17 mouse cellular contexts compared by ENCODE assay signal in genomic region chr14:14842734-14843530, GRCm38 (mm10). TPM values are rescaled to one million over a fixed set of nuclear protein-coding genes. Genes with fewer than 3 reads are reported as not detected.
DNase-seq lines count a peak whose midpoint lies in the region; ATAC-seq and TF ChIP-seq lines count a peak whose summit lies in the region.
"Had no signal": no experiment of that assay in that cellular context is flagged by ENCODE, and none has a peak within 500 bp of the region (broad histone marks: within the 10 kb centered on the region; RNA-seq: fewer than 3 reads in every experiment).

No protein-coding gene starts in this region.

- no peak for ATAC-seq in kidney, embryonic 14.5 days (ENCODE audit: low FRiP score, low TSS enrichment)
- peak; percentile 36; the same call in 1 of the 2 replicates for ATAC-seq in intestine, embryonic 16.5 days
- no peak for ATAC-seq in forebrain, embryonic 14.5 days
- ATAC-seq: liver, postnatal 0 days had no signal

- no peak overlapping the region for H3K9ac ChIP-seq in kidney, embryonic 14.5 days (ENCODE audit: low read depth, low read length)
- no peak overlapping the region for H3K9ac ChIP-seq in intestine, embryonic 16.5 days (ENCODE audit: low read depth, low read length)
- no peak overlapping the region for H3K9ac ChIP-seq in forebrain, embryonic 14.5 days (ENCODE audit: low read length)
- H3K9ac ChIP-seq: liver, postnatal 0 days had no signal

- no peak overlapping the region for H3K4me2 ChIP-seq in kidney, embryonic 14.5 days (replicated peaks; ENCODE audit: low read depth, low read length)
- no peak overlapping the region for H3K4me2 ChIP-seq in intestine, embryonic 16.5 days (ENCODE audit: low read depth, low read length)
- peak overlapping the region; percentile 44 for H3K4me2 ChIP-seq in myocyte (ENCODE audit: low read depth)
- no peak overlapping the region for H3K4me2 ChIP-seq in forebrain, embryonic 14.5 days (ENCODE audit: low read length)
- H3K4me2 ChIP-seq: midbrain, embryonic 11.5 days had no signal

- H3K79me2 ChIP-seq in myocyte (ENCODE audit: control insufficient read depth, insufficient read depth), result no peaks in the 10 kb centered on the region

- WGBS in kidney, adult 2 months, result 75% methylated on average over 8 of the region's 8 CpGs
- 75% methylated on average over 8 of the region's 8 CpGs for WGBS in kidney, embryonic 14.5 days
- 81% methylated on average over 8 of the region's 8 CpGs for WGBS in intestine, embryonic 16.5 days
- WGBS in forebrain, embryonic 14.5 days, result 76% methylated on average over 8 of the region's 8 CpGs

- H3K36me3 ChIP-seq in kidney, adult 2 months (ENCODE audit: control insufficient read depth, insufficient read depth, low read length), result no peaks in the 10 kb centered on the region
- H3K36me3 ChIP-seq in kidney, embryonic 14.5 days (ENCODE audit: control insufficient read depth, insufficient read depth, low read length), result no peaks in the 10 kb centered on the region
- no peaks in the 10 kb centered on the region for H3K36me3 ChIP-seq in intestine, embryonic 16.5 days (ENCODE audit: control insufficient read depth, insufficient read depth, low read length)
- H3K36me3 ChIP-seq in myocyte (ENCODE audit: control insufficient read depth, insufficient read depth), result no peaks in the 10 kb centered on the region
- H3K36me3 ChIP-seq in forebrain, embryonic 14.5 days (ENCODE audit: control insufficient read depth, insufficient read depth, low read length), result no peaks in the 10 kb centered on the region
- H3K36me3 ChIP-seq: forebrain, embryonic 10.5 days had no signal

- no peaks in the 10 kb centered on the region for H3K4me1 ChIP-seq in kidney, adult 2 months (ENCODE audit: control insufficient read depth, insufficient read depth, low read length)
- H3K4me1 ChIP-seq in kidney, embryonic 14.5 days (ENCODE audit: control insufficient read depth, insufficient read depth, low read length), result no peaks in the 10 kb centered on the region
- 0 out of 2 replicates have a peak, but pooled peaks cover 2% of the 10 kb centered on the region for H3K4me1 ChIP-seq in intestine, embryonic 16.5 days (ENCODE audit: control insufficient read depth, insufficient read depth, low read length)
- no peaks in the 10 kb centered on the region for H3K4me1 ChIP-seq in forebrain, embryonic 14.5 days (ENCODE audit: control insufficient read depth, insufficient read depth, low read length)
- H3K4me1 ChIP-seq: forebrain, embryonic 10.5 days had no signal

- no peak for TF ChIP-seq POLR2A in kidney, adult 2 months (IDR thresholded peaks at IDR 0.05; ENCODE audit: low read depth, low read length)
- no peak for TF ChIP-seq POLR2A in myocyte (IDR thresholded peaks at IDR 0.05; ENCODE audit: insufficient read length, low read depth)

- no peaks in the 10 kb centered on the region for H3K27me3 ChIP-seq in kidney, adult 2 months (replicated peaks; ENCODE audit: control insufficient read depth, insufficient read depth, low read length)
- no peaks in the 10 kb centered on the region for H3K27me3 ChIP-seq in kidney, embryonic 14.5 days (ENCODE audit: control insufficient read depth, insufficient read depth, low read length)
- H3K27me3 ChIP-seq in intestine, embryonic 16.5 days (replicated peaks; ENCODE audit: control insufficient read depth, insufficient read depth, low read length), result no peaks in the 10 kb centered on the region
- no peaks in the 10 kb centered on the region for H3K27me3 ChIP-seq in myocyte (ENCODE audit: control insufficient read depth, insufficient read depth, insufficient read length)
- H3K27me3 ChIP-seq in forebrain, embryonic 14.5 days (replicated peaks; ENCODE audit: control insufficient read depth, insufficient read depth, low read length), result no peaks in the 10 kb centered on the region

- no peak overlapping the region for H3ac ChIP-seq in myocyte (ENCODE audit: control insufficient read depth, insufficient read length)

- H3K27ac ChIP-seq in kidney, adult 2 months (ENCODE audit: insufficient read depth, low read depth, low read length), result no peak overlapping the region
- H3K27ac ChIP-seq in kidney, embryonic 14.5 days (ENCODE audit: low read depth, low read length), result no peak overlapping the region
- H3K27ac ChIP-seq in intestine, embryonic 16.5 days (ENCODE audit: low read length), result no peak overlapping the region
- no peak overlapping the region for H3K27ac ChIP-seq in forebrain, embryonic 14.5 days (ENCODE audit: low read depth, low read length)
- H3K27ac ChIP-seq: forebrain, embryonic 10.5 days; left cerebral cortex, adult 2 months had no signal

- DNase-seq in kidney, adult 2 months, result peak; percentile 2
- peak; percentile 16 for DNase-seq in adipocyte (ENCODE audit: low spot score)
- DNase-seq in frontal cortex, postnatal 14 days (ENCODE audit: low spot score in 2 of 2), result no peak
- DNase-seq in forebrain, embryonic 14.5 days (ENCODE audit: low spot score), result no peak
- DNase-seq: cerebellum, adult 2 months; embryo, embryonic 11 days; heart, postnatal 36 days; kidney, postnatal 10 days; liver, postnatal 0 days; right cerebral cortex, postnatal 4 days; thymus, postnatal 36 days had no signal

- H3K4me3 ChIP-seq in kidney, adult 2 months (ENCODE audit: insufficient read depth, low read depth, low read length), result no peak overlapping the region
- H3K4me3 ChIP-seq in kidney, embryonic 14.5 days (ENCODE audit: low read length), result no peak overlapping the region
- no peak overlapping the region for H3K4me3 ChIP-seq in intestine, embryonic 16.5 days (ENCODE audit: low read length)
- H3K4me3 ChIP-seq in myocyte, result no peak overlapping the region
- H3K4me3 ChIP-seq in forebrain, embryonic 14.5 days (ENCODE audit: low read depth, low read length), result no peak overlapping the region
- H3K4me3 ChIP-seq: forebrain, embryonic 10.5 days; left cerebral cortex, adult 2 months had no signal

- no peaks in the 10 kb centered on the region for H3K9me3 ChIP-seq in kidney, embryonic 14.5 days (ENCODE audit: control insufficient read depth, low read length)
- H3K9me3 ChIP-seq in intestine, embryonic 16.5 days (ENCODE audit: control insufficient read depth, low read length), result no peaks in the 10 kb centered on the region
- H3K9me3 ChIP-seq in forebrain, embryonic 14.5 days (replicated peaks; ENCODE audit: control insufficient read depth, low read length), result no peaks in the 10 kb centered on the region
- H3K9me3 ChIP-seq: forebrain, embryonic 10.5 days had no signal

- TF ChIP-seq CTCF in kidney, adult 2 months (conservative IDR thresholded peaks at IDR 0.05; ENCODE audit: insufficient read depth, insufficient read length, low read depth, low read length), result no peak

TF ChIP-seq in myocyte, 11 proteins besides CTCF, POLR2A, EP300 and RAD21:
- TF ChIP-seq POLR2AphosphoS2 (IDR thresholded peaks at IDR 0.05; ENCODE audit: insufficient read length, low read depth) (no peak), MYOG (IDR thresholded peaks at IDR 0.05; ENCODE audit: control insufficient read depth in 1 of 3, insufficient read depth in 1 of 3, insufficient read length in 2 of 3, low read depth in 2 of 3) (peak in 2 of 3 experiments; percentile 28 to 62), REST (IDR thresholded peaks at IDR 0.05; ENCODE audit: insufficient read depth, insufficient read length) (no peak), TCF12 (IDR thresholded peaks at IDR 0.05; ENCODE audit: insufficient read depth, poor library complexity, severe bottlenecking) (peak; percentile 40), MYOD1 (IDR thresholded peaks at IDR 0.05; ENCODE audit: control insufficient read depth in 1 of 3, insufficient read length in 2 of 3, low read depth in 2 of 3) (peak in 2 of 3 experiments; percentile 63 to 73), E2F4 (IDR thresholded peaks at IDR 0.05; ENCODE audit: insufficient read depth) (no peak), MAX (IDR thresholded peaks at IDR 0.05; ENCODE audit: low read depth) (no peak)

RNA-seq across cellular contexts. Expression of gene Nek10, which starts 39.7 kb away (rescaled TPM):
- polyA plus RNA-seq in kidney, adult 2 months (2012; rRNA removed), result 0.04 TPM in 1 of 2 replicates, not detected in the other
- polyA plus RNA-seq in kidney, embryonic 14.5 days (2014; fragmentation: Nextera tagmentation; extraction: Ambion mirVana), result 0.01 TPM in 1 of 2 replicates, not detected in the other
- 0.02 TPM in 1 of 2 replicates, not detected in the other for polyA plus RNA-seq in intestine, embryonic 16.5 days (2015; fragmentation: Nextera tagmentation; extraction: Ambion mirVana)
- 0.10 TPM for polyA plus RNA-seq in myocyte (2012; fragmentation: generic; extraction: Trizol)
- 0.04 and 0.11 TPM in 2 replicates for polyA plus RNA-seq in forebrain, embryonic 14.5 days (2014; fragmentation: Nextera tagmentation; extraction: Ambion mirVana)
- polyA plus RNA-seq: liver, postnatal 0 days had no signal

Comparison
In these comparisons a context has a peak if more than half of its experiments do, and no peak if none do; other contexts are left out.
1. DNase-seq: peak in kidney, adult 2 months (single experiment) and adipocyte (single experiment); none in frontal cortex, postnatal 14 days (0 of 2) and forebrain, embryonic 14.5 days (single experiment).